Comparison of ENCODE assay signal across 9 mouse cellular contexts in genomic region chr10:14179424-14180339, GRCm38 (mm10).
DNase-seq lines count a peak whose midpoint lies in the region; ATAC-seq and TF ChIP-seq lines count a peak whose summit lies in the region.
"Had no signal": no experiment of that assay in that cellular context is flagged by ENCODE, and none has a peak within 500 bp of the region (broad histone marks: within the 10 kb centered on the region; RNA-seq: fewer than 3 reads in every experiment).

No protein-coding gene starts in this region.

- peak overlapping the region; percentile 9 for H3K4me3 ChIP-seq in cerebellum, adult 2 months (replicated peaks; ENCODE audit: insufficient read depth, low read depth, low read length)
- H3K4me3 ChIP-seq in lung, postnatal 0 days (ENCODE audit: low read depth, low read length), result no peak overlapping the region

- H3K4me1 ChIP-seq in cerebellum, adult 2 months (ENCODE audit: control insufficient read depth, insufficient read depth, low read length), result peaks cover 6% of the 10 kb centered on the region
- H3K4me1 ChIP-seq in lung, postnatal 0 days (ENCODE audit: insufficient read depth, low read depth, low read length), result no peaks in the 10 kb centered on the region

- ATAC-seq in cerebellum, adult (ENCODE audit: insufficient number of reproducible peaks, low FRiP score, low TSS enrichment), result peak; percentile 88
- no peak for ATAC-seq in lung, postnatal 0 days
- no peak for ATAC-seq in erythroid progenitor cell, adult 5-6 weeks (replicated peaks; ENCODE audit: low FRiP score, poor library complexity, severe bottlenecking)

- H3K36me3 ChIP-seq in lung, postnatal 0 days (ENCODE audit: insufficient read depth, low read length), result no peaks in the 10 kb centered on the region

- TF ChIP-seq CTCF in cerebellum, adult 2 months (IDR thresholded peaks at IDR 0.05; ENCODE audit: borderline replicate concordance, insufficient read depth, low read depth, low read length), result no peak
- TF ChIP-seq CTCF in lung, postnatal 0 days (IDR thresholded peaks at IDR 0.05), result no peak

- no peak overlapping the region for H3K9ac ChIP-seq in lung, postnatal 0 days (replicated peaks; ENCODE audit: low read depth)

- no peak for TF ChIP-seq EP300 in lung, postnatal 0 days (IDR thresholded peaks at IDR 0.05)

- WGBS in cerebellum, adult 2 months, result 14% methylated on average over 19 of the region's 19 CpGs
- 77% methylated on average over 19 of the region's 19 CpGs for WGBS in lung, postnatal 0 days

- no peaks in the 10 kb centered on the region for H3K9me3 ChIP-seq in lung, postnatal 0 days (ENCODE audit: low read length)

- H3K27me3 ChIP-seq in cerebellum, adult 2 months (ENCODE audit: control insufficient read depth, insufficient read depth, low read length), result no peaks in the 10 kb centered on the region
- H3K27me3 ChIP-seq in lung, postnatal 0 days (replicated peaks; ENCODE audit: insufficient read depth, low read length), result no peaks in the 10 kb centered on the region

- H3K4me2 ChIP-seq in lung, postnatal 0 days (replicated peaks; ENCODE audit: low read depth, low read length), result no peak overlapping the region

- peak overlapping the region; percentile 22 for H3K27ac ChIP-seq in cerebellum, adult 2 months (ENCODE audit: insufficient read depth, low read length)
- H3K27ac ChIP-seq in lung, postnatal 0 days (ENCODE audit: low read length), result no peak overlapping the region

- no peak for TF ChIP-seq POLR2A in cerebellum, adult 2 months (IDR thresholded peaks at IDR 0.05; ENCODE audit: borderline replicate concordance, insufficient read depth, low read length)

- DNase-seq in cerebellum, adult 2 months, result peak; percentile 53 to 64
- peak; percentile 60 to 75 for DNase-seq in frontal cortex, postnatal 36 days (ENCODE audit: low spot score in 2 of 2)
- DNase-seq in left cerebral cortex, postnatal 25 days (ENCODE audit: low spot score in 2 of 2), result peak; percentile 63 to 89
- no peak for DNase-seq in lung, postnatal 0 days (ENCODE audit: low spot score)
- DNase-seq in urinary bladder, postnatal 25 days (ENCODE audit: low spot score), result no peak
- no peak for DNase-seq in adrenal gland, postnatal 4 days (ENCODE audit: low spot score in 2 of 2)
- DNase-seq: gastrocnemius, postnatal 14 days had no signal

- intact Hi-C loops in left cerebral cortex, postnatal 25 days (cut with DNase I), result loop anchor here (1.0 kb wide), 2 partner anchors 32 to 37 kb away; no protein-coding TSS in a partner anchor

Comparison
In these comparisons a context has a peak if more than half of its experiments do, and no peak if none do; other contexts are left out.
1. DNase-seq: peak in cerebellum, adult 2 months (2 of 2), frontal cortex, postnatal 36 days (2 of 2) and left cerebral cortex, postnatal 25 days (2 of 2); none in lung, postnatal 0 days (single experiment), urinary bladder, postnatal 25 days (single experiment) and adrenal gland, postnatal 4 days (0 of 2).